Mouse (Mus musculus) frontal cortex, postnatal 36 days (tissue): ENCODE data around the gene Pigk.

Experiments
- DNase-seq, 2 experiments: peaks; one replicate each; pipeline ENCODE4 v3.0.0; 2022; ENCODE audit warnings: low spot score in 2 of 2

The Pigk gene

GRCm38 (mm10) chr3:152990787-152991186, 276.9 kb downstream of the Pigk start:
- no peak for DNase-seq

GRCm38 (mm10) chr3:152993608-152994007, 279.7 kb downstream of the Pigk start:
- DNase-seq: no peak

- DNase-seq: no peak
These were observed 284.2 kb downstream of the Pigk start for GRCm38 (mm10) chr3:152998106-152998505.

- DNase-seq: no peak
These were observed 285.0 kb downstream of the Pigk start for GRCm38 (mm10) chr3:152998901-152999300.

GRCm38 (mm10) chr3:153006893-153007292, 293.0 kb downstream of the Pigk start:
- DNase-seq: no peak

- DNase-seq: no peak
These were observed 302.5 kb downstream of the Pigk start for GRCm38 (mm10) chr3:153016355-153016754.

GRCm38 (mm10) chr3:153018051-153018450, 304.2 kb downstream of the Pigk start:
- DNase-seq: no peak

- no peak for DNase-seq
These were observed 310.1 kb downstream of the Pigk start for GRCm38 (mm10) chr3:153024016-153024415.
